Mouse (Mus musculus): ENCODE data around the gene Hist1h2bb. TPM values are rescaled to one million over a fixed set of nuclear protein-coding genes. Genes with fewer than 3 reads are reported as not detected.
A peak's percentile ranks its signal among the peaks of the same experiment; 100 is the strongest.
"Not testable (repeated sequence)": the region's sequence is repeated elsewhere in the genome, so short reads cannot be mapped to it uniquely, and the experiment has no call there.

Gene Hist1h2bb
- polyA plus RNA-seq (2011; ENCODE audit: insufficient read depth, insufficient read length, low read depth, missing spikeins), result 9.8 and 11.5 TPM in 2 replicates

DNA sequence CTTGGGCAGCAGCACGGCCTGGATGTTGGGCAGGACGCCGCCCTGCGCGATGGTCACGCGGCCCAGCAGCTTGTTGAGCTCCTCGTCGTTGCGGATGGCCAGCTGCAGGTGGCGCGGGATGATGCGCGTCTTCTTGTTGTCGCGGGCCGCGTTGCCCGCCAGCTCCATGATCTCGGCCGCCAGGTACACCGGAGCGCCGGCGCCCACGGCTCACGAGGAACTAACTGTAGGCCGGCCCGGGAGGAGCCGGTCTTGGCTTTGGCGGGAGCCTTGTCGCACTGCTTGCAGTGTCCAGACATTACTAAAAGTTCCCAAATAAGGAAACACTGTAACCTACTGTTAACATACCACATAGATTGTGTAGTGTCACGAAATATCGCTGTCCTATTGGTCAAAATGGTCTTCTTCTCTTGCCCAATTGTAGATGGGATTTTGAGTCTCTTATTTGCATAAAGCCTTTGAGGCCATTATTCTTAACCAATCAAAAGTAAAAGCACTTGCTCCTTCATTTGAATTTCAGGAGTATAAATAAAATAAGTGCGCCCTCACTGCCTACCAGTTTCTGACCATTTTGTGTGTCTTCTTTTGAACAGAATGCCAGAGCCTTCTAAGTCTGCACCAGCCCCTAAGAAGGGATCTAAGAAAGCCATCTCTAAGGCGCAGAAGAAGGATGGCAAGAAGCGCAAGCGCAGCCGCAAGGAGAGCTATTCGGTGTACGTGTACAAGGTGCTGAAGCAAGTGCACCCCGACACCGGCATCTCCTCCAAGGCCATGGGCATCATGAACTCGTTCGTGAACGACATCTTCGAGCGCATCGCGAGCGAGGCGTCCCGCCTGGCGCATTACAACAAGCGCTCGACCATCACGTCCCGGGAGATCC is at the start of gene Hist1h2bb:
Gene Hist1h2bb, plus strand, starts transcription at position 534 of the 880 bp plus-strand sequence.
- TF ChIP-seq POLR2A (IDR thresholded peaks at IDR 0.05; ENCODE audit: insufficient read depth, low read length), result peak; percentile 92
- not testable (repeated sequence) for H3K9me3 ChIP-seq (replicated peaks; ENCODE audit: control insufficient read depth, insufficient read depth, low read length, poor library complexity, severe bottlenecking); H3K4me1 ChIP-seq (ENCODE audit: control insufficient read depth, insufficient read depth, low read length); H3K36me3 ChIP-seq (ENCODE audit: control insufficient read depth, insufficient read depth, low read length, poor library complexity, severe bottlenecking); H3K27me3 ChIP-seq (ENCODE audit: control insufficient read depth, insufficient read depth, low read length, poor library complexity, severe bottlenecking)
- peak within 1 kb of the TSS; percentile 78 for H3K4me3 ChIP-seq (ENCODE audit: low read depth, low read length)
- H3K9ac ChIP-seq (ENCODE audit: low read depth, poor library complexity, severe bottlenecking), result peak within 1 kb of the TSS; percentile 92
- peak within 1 kb of the TSS; percentile 99 for H3K27ac ChIP-seq (ENCODE audit: insufficient read depth, low read length)

DNA sequence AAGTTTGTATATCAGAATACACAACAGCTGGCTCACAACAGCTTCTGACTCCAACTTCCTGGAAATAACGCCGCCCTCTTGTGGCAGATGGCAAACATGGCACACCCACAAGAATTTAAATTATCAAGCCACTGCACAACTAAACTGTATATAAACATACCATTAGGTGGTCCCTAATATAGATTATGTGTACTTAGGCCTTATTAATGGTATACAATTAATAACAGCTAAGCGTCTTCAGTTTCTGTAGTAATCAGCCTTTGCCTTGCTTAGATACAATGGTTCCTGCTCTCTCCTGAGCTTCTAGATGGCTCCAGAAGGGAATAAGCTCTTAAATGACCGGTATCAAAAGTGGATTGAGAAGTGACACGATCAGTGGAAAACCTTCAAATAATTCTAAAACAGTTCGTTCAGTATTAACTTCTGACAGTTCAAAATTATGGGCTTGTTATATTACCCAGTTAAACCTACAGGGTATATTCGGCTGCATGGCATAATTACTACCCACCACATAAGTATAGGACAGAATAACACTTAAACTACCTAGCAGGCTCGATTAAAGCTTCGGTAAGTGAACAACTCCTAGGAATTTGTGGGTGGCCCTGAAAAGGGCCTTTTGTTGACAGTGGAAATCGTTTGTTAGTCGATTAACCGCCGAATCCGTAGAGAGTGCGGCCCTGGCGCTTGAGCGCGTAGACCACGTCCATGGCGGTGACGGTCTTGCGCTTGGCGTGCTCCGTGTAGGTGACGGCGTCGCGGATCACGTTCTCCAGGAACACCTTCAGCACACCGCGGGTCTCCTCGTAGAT is 48.8 kb upstream of the Hist1h2bb start:
- peak overlapping the region; percentile 66 for H3K4me3 ChIP-seq (ENCODE audit: low read depth, low read length)
- H3K27me3 ChIP-seq (ENCODE audit: control insufficient read depth, insufficient read depth, low read length, poor library complexity, severe bottlenecking), result no peaks in the 10 kb centered on the region
- H3K9ac ChIP-seq (ENCODE audit: low read depth, poor library complexity, severe bottlenecking), result peak overlapping the region; percentile 72
- TF ChIP-seq EP300 (IDR thresholded peaks at IDR 0.05; ENCODE audit: insufficient read depth, low read depth, low read length), result no peak
- TF ChIP-seq CTCF (IDR thresholded peaks at IDR 0.05; ENCODE audit: low read depth, low read length), result peak; percentile 38
- peak overlapping the region; percentile 59 for H3K27ac ChIP-seq (ENCODE audit: insufficient read depth, low read length)
- no peaks in the 10 kb centered on the region for H3K36me3 ChIP-seq (ENCODE audit: control insufficient read depth, insufficient read depth, low read length, poor library complexity, severe bottlenecking)
- no peaks in the 10 kb centered on the region for H3K4me1 ChIP-seq (ENCODE audit: control insufficient read depth, insufficient read depth, low read length)
- H3K9me3 ChIP-seq (replicated peaks; ENCODE audit: control insufficient read depth, insufficient read depth, low read length, poor library complexity, severe bottlenecking), result no peaks in the 10 kb centered on the region

DNA sequence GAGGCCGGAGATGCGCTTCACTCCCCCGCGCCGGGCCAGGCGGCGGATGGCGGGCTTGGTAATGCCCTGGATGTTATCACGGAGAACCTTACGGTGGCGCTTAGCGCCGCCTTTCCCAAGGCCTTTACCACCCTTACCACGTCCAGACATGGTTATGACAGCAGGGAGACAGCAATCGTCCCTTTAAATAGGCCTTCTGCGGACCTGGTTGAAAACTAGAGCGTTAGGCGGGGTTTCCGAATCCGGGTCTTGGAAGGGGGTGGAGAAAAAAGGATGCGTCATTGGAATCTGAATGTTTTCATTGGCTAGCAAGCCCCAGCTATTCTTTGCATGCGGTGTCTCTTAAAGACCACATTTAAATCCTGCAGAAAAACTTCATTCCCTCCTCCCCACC is 48.2 kb upstream of the Hist1h2bb start, which contains the start of gene Hist1h4c:
Gene Hist1h4c, minus strand, starts transcription at position 155 of the 394 bp plus-strand sequence.
- Histone ChIP-seq H3K36me3 (ENCODE audit: control insufficient read depth, insufficient read depth, low read length, poor library complexity, severe bottlenecking) (no peaks in the 10 kb centered on the region), H3K27me3 (ENCODE audit: control insufficient read depth, insufficient read depth, low read length, poor library complexity, severe bottlenecking) (no peaks in the 10 kb centered on the region)
- TF ChIP-seq POLR2A (IDR thresholded peaks at IDR 0.05; ENCODE audit: insufficient read depth, low read length) (peak; percentile 100), CTCF (IDR thresholded peaks at IDR 0.05; ENCODE audit: low read depth, low read length) (no peak), EP300 (IDR thresholded peaks at IDR 0.05; ENCODE audit: insufficient read depth, low read depth, low read length) (0 out of 2 replicates have a peak, but pooled peaks have one; percentile 54)

GRCm38 (mm10) chr13:23698996-23699395 is 47.5 kb upstream of the Hist1h2bb start:
- TF ChIP-seq POLR2A (IDR thresholded peaks at IDR 0.05; ENCODE audit: insufficient read depth, low read length), result no peak
- no peak for TF ChIP-seq CTCF (IDR thresholded peaks at IDR 0.05; ENCODE audit: low read depth, low read length)
- TF ChIP-seq EP300 (IDR thresholded peaks at IDR 0.05; ENCODE audit: insufficient read depth, low read depth, low read length), result no peak
- H3K4me1 ChIP-seq (ENCODE audit: control insufficient read depth, insufficient read depth, low read length), result no peaks in the 10 kb centered on the region
- H3K9me3 ChIP-seq (replicated peaks; ENCODE audit: control insufficient read depth, insufficient read depth, low read length, poor library complexity, severe bottlenecking), result no peaks in the 10 kb centered on the region
- no peaks in the 10 kb centered on the region for H3K27me3 ChIP-seq (ENCODE audit: control insufficient read depth, insufficient read depth, low read length, poor library complexity, severe bottlenecking)
- no peaks in the 10 kb centered on the region for H3K36me3 ChIP-seq (ENCODE audit: control insufficient read depth, insufficient read depth, low read length, poor library complexity, severe bottlenecking)
- no peak overlapping the region for H3K4me3 ChIP-seq (ENCODE audit: low read depth, low read length)
- H3K9ac ChIP-seq (ENCODE audit: low read depth, poor library complexity, severe bottlenecking), result peak overlapping the region; percentile 40
- no peak overlapping the region for H3K27ac ChIP-seq (ENCODE audit: insufficient read depth, low read length)

More for the DNA sequence above, 48.2 kb upstream of the Hist1h2bb start, which contains the start of gene Hist1h4c:
- H3K27ac ChIP-seq (ENCODE audit: insufficient read depth, low read length), result peak within 1 kb of the TSS; percentile 59
- peak within 1 kb of the TSS; percentile 72 for H3K9ac ChIP-seq (ENCODE audit: low read depth, poor library complexity, severe bottlenecking)
- H3K9me3 ChIP-seq (replicated peaks; ENCODE audit: control insufficient read depth, insufficient read depth, low read length, poor library complexity, severe bottlenecking), result no peaks in the 10 kb centered on the region
- H3K4me3 ChIP-seq (ENCODE audit: low read depth, low read length), result peak within 1 kb of the TSS; percentile 66
- no peaks in the 10 kb centered on the region for H3K4me1 ChIP-seq (ENCODE audit: control insufficient read depth, insufficient read depth, low read length)

GRCm38 (mm10) chr13:23699767-23700166 is 46.8 kb upstream of the Hist1h2bb start:
- TF ChIP-seq CTCF (IDR thresholded peaks at IDR 0.05; ENCODE audit: low read depth, low read length), result no peak
- TF ChIP-seq POLR2A (IDR thresholded peaks at IDR 0.05; ENCODE audit: insufficient read depth, low read length), result no peak
- TF ChIP-seq EP300 (IDR thresholded peaks at IDR 0.05; ENCODE audit: insufficient read depth, low read depth, low read length), result no peak
- no peaks in the 10 kb centered on the region for H3K27me3 ChIP-seq (ENCODE audit: control insufficient read depth, insufficient read depth, low read length, poor library complexity, severe bottlenecking)
- H3K4me1 ChIP-seq (ENCODE audit: control insufficient read depth, insufficient read depth, low read length), result no peaks in the 10 kb centered on the region
- no peak overlapping the region for H3K9ac ChIP-seq (ENCODE audit: low read depth, poor library complexity, severe bottlenecking)
- no peak overlapping the region for H3K4me3 ChIP-seq (ENCODE audit: low read depth, low read length)
- H3K27ac ChIP-seq (ENCODE audit: insufficient read depth, low read length), result no peak overlapping the region
- H3K36me3 ChIP-seq (ENCODE audit: control insufficient read depth, insufficient read depth, low read length, poor library complexity, severe bottlenecking), result no peaks in the 10 kb centered on the region
- H3K9me3 ChIP-seq (replicated peaks; ENCODE audit: control insufficient read depth, insufficient read depth, low read length, poor library complexity, severe bottlenecking), result no peaks in the 10 kb centered on the region

All from ES-Bruce4 (cell line).